Mouse (Mus musculus) heart, adult 2 months (tissue): ENCODE results near the gene Erg. TPM values are rescaled to one million over a fixed set of nuclear protein-coding genes. Genes with fewer than 3 reads are reported as not detected.
A peak's percentile ranks its signal among the peaks of the same experiment; 100 is the strongest.

ENCODE experiments used
- DNase-seq, 2 experiments: peaks; one replicate each; pipeline ENCODE4 v3.0.0; 2021
- H3K27ac ChIP-seq: fragments of 200-600 bp; 2 replicates; pipeline ENCODE4 v1.8.1; 2022
- H3K27me3 ChIP-seq: fragments of 200-500 bp; 2 replicates; pipeline ENCODE4 v1.6.1; 2012; ENCODE audit warnings: mild to moderate bottlenecking, low read length, inconsistent platforms, mixed read lengths; ENCODE audit not compliant: control insufficient read depth, insufficient read depth
- H3K36me3 ChIP-seq: fragments of 200-500 bp; 2 replicates; pipeline ENCODE4 v1.6.1; 2012; ENCODE audit warnings: low read length, inconsistent platforms; ENCODE audit not compliant: control insufficient read depth, insufficient read depth
- H3K4me1 ChIP-seq: fragments of 200-500 bp; 2 replicates; pipeline ENCODE4 v1.6.1; 2011; ENCODE audit warnings: low read length; ENCODE audit not compliant: control insufficient read depth, insufficient read depth
- H3K4me3 ChIP-seq: fragments of 200-600 bp; 2 replicates; pipeline ENCODE4 v1.8.1; 2022
- H3K79me2 ChIP-seq: fragments of 200-500 bp; replicated peaks from 2 replicates; pipeline ENCODE4 v1.6.1; 2012; ENCODE audit warnings: mild to moderate bottlenecking, inconsistent platforms, low read length, moderate library complexity, mixed read lengths; ENCODE audit not compliant: control insufficient read depth, insufficient read depth
- H3K9ac ChIP-seq: fragments of 200-500 bp; 2 replicates; pipeline ENCODE4 v1.6.1; 2012; ENCODE audit warnings: low read depth, mild to moderate bottlenecking, control low read depth, inconsistent platforms, low read length, mixed read lengths
- CTCF ChIP-seq: fragments of 200-600 bp; IDR thresholded peaks from 2 replicates; pipeline ENCODE4 v1.8.1; 2022; ENCODE audit warnings: antibody characterized with exemption, mild to moderate bottlenecking, moderate library complexity
- EP300 ChIP-seq: fragments of 200-500 bp; IDR thresholded peaks from 2 replicates; pipeline ENCODE4 v1.6.1; 2011; ENCODE audit warnings: low read depth, low read length, control low read depth; ENCODE audit not compliant: insufficient read depth
- POLR2A ChIP-seq: fragments of 200-500 bp; IDR thresholded peaks from 2 replicates; pipeline ENCODE4 v1.6.1; 2011; ENCODE audit warnings: mild to moderate bottlenecking, low read depth, low read length, control low read depth; ENCODE audit not compliant: insufficient read depth
- whole genome bisulfite sequencing: fragments of 180-500 bp; shearing (Covaris S2); methylation state at CpG from one replicate; pipeline ENCODE4 v1.1.7; 2018; 5-methylcytosine and 5-hydroxymethylcytosine counted together
- intact Hi-C: fragments of 180-260 bp; cut with DNase I; formaldehyde crosslinking; loops from one replicate; pipeline ENCODE4 v1.15.1; 2025
- polyA plus RNA-seq: library from polyadenylated mRNA; depleted of rRNA; stranded (reverse); fragments of >200 nt; gene quantifications from 2 replicates; pipeline ENCODE4 v1.2.3, GENCODE M21; 2012
- total RNA-seq, 2 experiments: library from RNA; stranded (reverse); gene quantifications; 2 replicates each; pipeline ENCODE4 v1.2.3; 2021

Erg gene
- total and polyA plus RNA-seq, 3 experiments = 19.8 to 26.6 (median 22.1) TPM

DNA sequence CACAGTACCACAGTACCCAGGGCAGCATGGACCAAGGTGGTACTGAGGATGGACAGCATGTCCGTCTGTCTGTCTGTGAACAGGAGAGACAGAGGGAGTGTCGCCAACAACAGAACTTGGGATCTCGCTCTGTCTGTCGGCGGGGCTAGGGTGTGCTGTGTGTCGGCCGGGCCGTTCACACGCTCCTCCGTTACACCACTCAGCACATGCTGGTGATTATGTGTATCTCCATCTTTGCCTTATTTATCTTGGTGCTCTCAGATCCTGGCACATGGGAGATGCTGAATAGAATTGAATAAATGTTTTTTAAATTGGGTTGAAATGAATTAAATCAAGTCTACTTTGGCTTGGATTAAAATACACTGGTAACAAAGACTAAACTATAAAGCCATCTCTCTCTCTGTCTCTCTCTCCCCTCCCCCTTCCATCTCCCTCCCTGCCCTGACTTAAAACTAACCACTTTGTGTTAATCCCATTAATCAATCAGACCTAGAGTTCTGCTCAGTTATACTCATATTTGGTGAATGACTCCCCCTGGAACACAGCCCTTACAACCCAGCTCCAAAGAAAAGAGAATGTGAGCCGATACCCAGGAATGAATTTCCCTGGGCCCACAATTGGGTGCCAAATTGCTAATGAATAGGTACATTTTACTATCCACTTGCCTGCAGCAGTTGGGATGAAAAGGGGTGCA is 10.6 kb upstream of the Erg start:
- TF ChIP-seq CTCF (no peak), POLR2A (no peak), EP300 (no peak)
- H3K79me2 ChIP-seq = no peaks in the 10 kb centered on the region
- no peaks in the 10 kb centered on the region for H3K4me1 ChIP-seq
- H3K4me3 ChIP-seq = no peak overlapping the region
- intact Hi-C loops = no loop called here
- H3K27me3 ChIP-seq = no peaks in the 10 kb centered on the region
- H3K27ac ChIP-seq = no peak overlapping the region
- DNase-seq = no peak
- no peaks in the 10 kb centered on the region for H3K36me3 ChIP-seq
- no peak overlapping the region for H3K9ac ChIP-seq
- 85% methylated on average over 11 of the region's 11 CpGs for WGBS

DNA sequence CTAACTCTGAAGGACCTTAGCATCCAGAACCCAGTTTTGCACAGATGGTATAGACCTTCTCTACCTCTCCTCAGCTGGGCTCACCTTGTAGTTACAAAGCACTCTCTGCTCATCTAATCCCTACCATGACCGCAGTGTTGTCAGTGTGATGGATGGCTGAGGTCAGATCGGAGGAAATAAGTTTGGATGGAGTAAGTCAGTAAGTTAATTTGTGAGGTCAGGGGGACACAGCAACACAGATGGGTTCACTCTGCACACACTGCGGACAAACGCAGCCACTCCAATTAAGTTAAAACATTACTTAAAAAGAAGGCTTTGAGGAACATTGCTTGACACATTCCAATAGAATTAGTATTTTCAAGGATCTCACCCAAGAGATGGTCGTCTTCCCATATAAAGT is 2.5 kb upstream of the Erg start:
- H3K79me2 ChIP-seq = no peaks in the 10 kb centered on the region
- 82% methylated on average over 5 of the region's 5 CpGs for WGBS
- TF ChIP-seq CTCF (no peak), POLR2A (no peak), EP300 (no peak)
- H3K4me3 ChIP-seq = no peak overlapping the region
- H3K27me3 ChIP-seq = peaks cover 12% of the 10 kb centered on the region
- no peak overlapping the region for H3K9ac ChIP-seq
- no peaks in the 10 kb centered on the region for H3K36me3 ChIP-seq
- no peak for DNase-seq
- H3K4me1 ChIP-seq = no peaks in the 10 kb centered on the region; the same call in 1 of the 2 replicates
- intact Hi-C loops = no loop called here
- H3K27ac ChIP-seq = no peak overlapping the region

DNA sequence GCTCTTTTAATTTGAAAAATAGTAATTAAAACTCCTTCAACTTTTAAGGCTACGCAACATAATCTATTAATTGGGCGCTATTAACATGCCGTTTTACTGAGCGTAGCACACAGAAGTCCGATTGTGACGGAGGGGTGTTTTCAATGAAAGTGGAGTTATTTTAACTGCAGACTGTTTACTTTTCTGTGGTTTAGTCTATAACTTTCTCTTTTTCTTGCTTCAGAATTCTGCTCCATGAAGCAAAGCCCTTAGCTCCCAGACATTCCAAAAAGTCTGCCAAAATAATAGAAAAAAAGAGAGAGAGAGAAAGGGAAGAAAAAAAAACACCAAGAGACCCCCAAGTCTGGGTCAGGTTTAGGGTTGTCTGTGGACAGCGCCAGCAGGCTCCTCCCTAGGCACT is 333 bp upstream of the Erg start:
- peaks cover 13% of the 10 kb centered on the region for H3K27me3 ChIP-seq

DNA sequence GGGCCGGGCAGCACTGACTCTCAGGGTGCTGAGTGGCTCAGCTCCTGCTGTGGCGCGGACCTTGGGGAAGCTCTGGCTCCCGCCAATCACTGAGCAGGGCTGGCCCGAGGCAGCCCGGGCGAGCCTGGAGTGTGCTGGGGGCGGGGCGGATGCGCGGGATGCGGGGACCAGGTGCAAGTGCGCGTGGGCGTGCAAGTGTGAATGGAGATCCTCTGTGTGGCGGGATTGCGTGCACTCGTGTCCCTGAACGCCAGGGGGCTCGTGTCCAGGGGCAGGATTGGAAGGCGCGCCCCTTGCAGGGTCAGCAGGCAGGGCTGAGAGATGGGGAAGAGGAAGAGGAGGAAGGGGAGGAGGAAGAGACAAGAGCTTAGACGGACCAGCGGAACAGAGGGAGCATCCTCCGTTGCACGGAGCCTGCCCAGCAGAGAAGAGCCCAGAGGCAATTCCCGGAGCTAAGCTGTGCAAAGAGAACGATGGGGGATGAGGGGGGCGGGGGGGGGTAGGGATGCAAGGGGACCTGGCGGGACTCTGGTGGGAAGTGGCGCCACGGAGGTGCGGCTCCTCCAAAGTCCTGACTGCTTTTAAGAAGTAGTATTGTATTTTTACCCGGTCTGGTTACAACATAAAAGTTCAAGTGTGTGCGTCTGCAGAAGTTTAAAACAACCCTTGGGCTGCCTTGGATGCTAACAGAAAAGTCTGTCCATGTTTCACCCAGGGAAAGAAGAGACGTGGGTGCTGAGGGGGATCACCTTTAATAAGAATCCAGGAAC is 667 bp downstream of the Erg start:
- no peak overlapping the region for H3K27ac ChIP-seq
- peaks cover 13% of the 10 kb centered on the region for H3K27me3 ChIP-seq
- no peak overlapping the region for H3K9ac ChIP-seq
- TF ChIP-seq CTCF = peak; percentile 43
- no peak for TF ChIP-seq EP300
- intact Hi-C loops = no loop called here
- H3K79me2 ChIP-seq = no peaks in the 10 kb centered on the region
- H3K4me3 ChIP-seq = peak overlapping the region; percentile 28
- 1% methylated on average over 36 of the region's 36 CpGs for WGBS
- no peaks in the 10 kb centered on the region; the same call in 1 of the 2 replicates for H3K4me1 ChIP-seq
- peak; percentile 26 to 34 for DNase-seq
- H3K36me3 ChIP-seq = no peaks in the 10 kb centered on the region

More for the DNA sequence above, 333 bp upstream of the Erg start:
- Histone ChIP-seq H3K36me3 (no peaks in the 10 kb centered on the region), H3K4me1 (no peaks in the 10 kb centered on the region; the same call in 1 of the 2 replicates), H3K4me3 (no peak overlapping the region), H3K27ac (no peak overlapping the region), H3K9ac (no peak overlapping the region), H3K79me2 (no peaks in the 10 kb centered on the region)
- intact Hi-C loops = no loop called here
- WGBS = 60% methylated on average over 7 of the region's 7 CpGs
- no peak for TF ChIP-seq CTCF
- no peak for TF ChIP-seq EP300
- no peak for TF ChIP-seq POLR2A
- DNase-seq = no peak

DNA sequence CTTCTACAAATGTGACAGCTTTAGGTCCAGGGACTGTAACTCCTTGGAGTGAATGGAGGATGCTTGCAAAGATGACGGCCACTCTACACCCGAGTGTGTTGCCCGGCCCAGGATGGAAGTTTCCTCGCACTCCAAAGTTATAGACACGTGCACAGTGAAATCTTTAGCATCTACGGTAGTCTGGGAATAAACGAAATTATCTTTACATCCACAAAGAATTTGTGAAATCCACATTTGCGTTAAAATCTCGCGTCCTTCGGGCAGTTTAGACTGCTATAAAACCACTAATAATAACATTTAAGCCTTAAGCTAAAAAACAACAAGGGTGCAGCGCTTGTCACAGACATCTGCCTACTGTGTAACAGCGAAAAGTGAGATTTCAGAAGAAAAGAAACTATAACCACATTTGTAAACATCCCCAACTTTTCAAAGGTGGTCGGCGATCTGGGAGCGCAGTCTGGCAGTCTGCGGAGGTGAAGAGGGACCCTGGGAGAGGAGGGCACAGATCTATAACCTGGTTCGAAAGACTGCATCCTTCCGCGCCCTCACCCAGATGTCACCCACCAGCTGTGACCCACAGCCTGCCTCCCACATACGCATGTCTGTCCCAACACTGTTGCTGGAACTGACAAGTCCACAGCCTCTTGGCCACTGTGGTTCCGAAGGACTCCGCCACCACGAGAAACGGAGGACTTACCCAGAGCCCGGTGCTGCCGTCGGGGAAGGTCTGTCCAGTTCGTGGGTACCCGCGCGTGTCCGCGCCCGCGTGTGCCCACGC is 1.5 kb downstream of the Erg start:
- Histone ChIP-seq H3K27ac (no peak overlapping the region), H3K79me2 (no peaks in the 10 kb centered on the region), H3K27me3 (peaks cover 13% of the 10 kb centered on the region), H3K36me3 (no peaks in the 10 kb centered on the region), H3K4me3 (peak overlapping the region; percentile 28), H3K9ac (no peak overlapping the region), H3K4me1 (no peaks in the 10 kb centered on the region; the same call in 1 of the 2 replicates)
- WGBS = 18% methylated on average over 37 of the region's 37 CpGs
- DNase-seq = no peak
- intact Hi-C loops = no loop called here
- TF ChIP-seq POLR2A (no peak), CTCF (no peak), EP300 (no peak)
